Mouse (Mus musculus): ENCODE results near the gene Cyp2d10. TPM values are rescaled to one million over a fixed set of nuclear protein-coding genes. Genes with fewer than 3 reads are reported as not detected.
"Not testable (repeated sequence)": the region's sequence is repeated elsewhere in the genome, so short reads cannot be mapped to it uniquely, and the experiment has no call there.

Gene Cyp2d10
- 0.67 and 1.8 TPM in 2 replicates for polyA plus RNA-seq (2015; fragmentation: Nextera tagmentation; extraction: Ambion mirVana)

DNA sequence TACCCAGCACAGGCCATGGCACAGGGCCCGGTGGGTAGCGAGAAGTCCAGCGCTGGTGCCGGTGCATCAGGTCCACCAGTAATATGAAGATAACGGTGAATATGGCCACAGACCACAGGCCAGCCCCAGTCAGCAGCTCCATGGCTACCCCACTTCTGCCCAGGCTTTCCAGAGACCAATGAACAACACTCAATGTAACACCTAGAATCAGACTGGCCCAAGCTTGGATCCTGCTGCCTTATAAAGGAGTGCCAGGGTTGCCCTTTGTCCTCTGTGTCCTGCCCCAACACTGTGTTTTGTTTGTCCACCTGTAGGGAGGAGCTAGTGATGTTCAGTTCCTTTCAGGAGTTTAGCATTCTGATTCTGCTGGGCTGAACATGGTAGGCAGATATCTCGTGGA, at the start of gene Cyp2d10:
Gene Cyp2d10 (minus strand): TSS at position 215 of the 400 bp plus-strand sequence.
- WGBS = 94% methylated on average over 6 of the region's 6 CpGs
- H3K27ac ChIP-seq (ENCODE audit: low read length) = no peak within 1 kb of the TSS
- no peaks in the 10 kb centered on the region for H3K9me3 ChIP-seq (ENCODE audit: control insufficient read depth, low read length)
- no peaks in the 10 kb centered on the region for H3K27me3 ChIP-seq (replicated peaks; ENCODE audit: control insufficient read depth, insufficient read depth, low read length)
- no peak within 1 kb of the TSS for H3K4me3 ChIP-seq (ENCODE audit: low read length)
- ATAC-seq = no peak
- H3K4me2 ChIP-seq (ENCODE audit: low read depth, low read length) = no peak within 1 kb of the TSS
- H3K36me3 ChIP-seq (ENCODE audit: control insufficient read depth, insufficient read depth, low read length) = no peaks in the 10 kb centered on the region
- no peaks in the 10 kb centered on the region for H3K4me1 ChIP-seq (ENCODE audit: control insufficient read depth, insufficient read depth, low read length)
- no peak within 1 kb of the TSS for H3K9ac ChIP-seq (ENCODE audit: low read depth, low read length)

DNA sequence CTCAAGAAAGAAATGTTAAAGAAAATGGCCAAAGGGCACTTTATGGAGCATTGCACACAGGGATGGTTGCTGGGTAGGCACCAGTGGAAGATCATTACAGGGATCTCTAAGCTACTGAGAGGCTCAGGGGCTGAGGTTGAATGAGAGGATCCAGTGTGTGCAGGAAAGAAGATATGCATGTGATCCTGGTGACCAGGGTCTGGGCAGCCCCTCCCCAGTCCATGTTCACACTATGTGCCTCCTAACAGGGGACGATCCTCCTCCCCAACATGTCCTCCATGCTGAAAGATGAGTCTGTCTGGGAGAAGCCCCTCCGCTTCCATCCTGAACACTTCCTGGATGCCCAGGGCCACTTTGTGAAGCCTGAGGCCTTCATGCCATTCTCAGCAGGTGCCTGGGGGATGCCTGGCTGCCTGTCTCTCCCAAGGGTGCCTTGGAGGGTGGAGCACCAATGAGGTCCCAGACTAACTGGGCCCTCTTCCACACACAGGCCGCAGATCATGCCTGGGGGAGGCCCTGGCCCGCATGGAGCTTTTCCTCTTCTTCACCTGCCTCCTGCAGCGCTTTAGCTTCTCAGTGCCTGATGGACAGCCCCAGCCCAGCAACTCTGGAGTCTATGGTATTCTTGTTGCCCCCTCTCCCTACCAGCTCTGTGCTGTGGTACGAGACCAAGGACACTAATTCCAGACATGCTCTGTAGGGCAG, 49.2 kb upstream of the Cyp2d10 start:
- not testable (repeated sequence) for H3K9ac ChIP-seq (ENCODE audit: low read depth, low read length); H3K9me3 ChIP-seq (ENCODE audit: control insufficient read depth, low read length); ATAC-seq; H3K4me2 ChIP-seq (ENCODE audit: low read depth, low read length); H3K36me3 ChIP-seq (ENCODE audit: control insufficient read depth, insufficient read depth, low read length); H3K4me3 ChIP-seq (ENCODE audit: low read length); H3K27me3 ChIP-seq (replicated peaks; ENCODE audit: control insufficient read depth, insufficient read depth, low read length); H3K27ac ChIP-seq (ENCODE audit: low read length); H3K4me1 ChIP-seq (ENCODE audit: control insufficient read depth, insufficient read depth, low read length)
- WGBS = 85% methylated on average over 6 of the region's 6 CpGs

DNA sequence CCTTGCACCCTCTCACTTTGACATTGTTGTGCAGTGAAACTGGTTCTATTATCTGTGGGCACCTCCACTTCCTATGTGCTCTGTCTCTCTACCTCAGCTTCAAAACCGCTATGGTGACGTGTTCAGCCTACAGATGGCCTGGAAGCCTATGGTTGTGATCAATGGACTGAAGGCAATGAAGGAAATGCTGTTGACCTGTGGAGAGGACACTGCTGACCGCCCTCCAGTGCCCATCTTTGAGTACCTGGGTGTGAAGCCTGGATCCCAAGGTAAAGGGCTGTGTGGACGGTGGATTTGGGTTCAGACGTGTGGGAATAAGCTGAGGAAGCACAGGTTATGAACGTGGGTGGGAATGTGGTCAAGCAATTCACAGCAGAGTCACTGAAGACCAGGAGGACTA, 46.5 kb upstream of the Cyp2d10 start:
- 83% methylated on average over 6 of the region's 6 CpGs for WGBS
- H3K4me3 ChIP-seq (ENCODE audit: low read length); H3K27ac ChIP-seq (ENCODE audit: low read length); H3K9me3 ChIP-seq (ENCODE audit: control insufficient read depth, low read length); ATAC-seq; H3K9ac ChIP-seq (ENCODE audit: low read depth, low read length); H3K36me3 ChIP-seq (ENCODE audit: control insufficient read depth, insufficient read depth, low read length); H3K4me1 ChIP-seq (ENCODE audit: control insufficient read depth, insufficient read depth, low read length); H3K4me2 ChIP-seq (ENCODE audit: low read depth, low read length); H3K27me3 ChIP-seq (replicated peaks; ENCODE audit: control insufficient read depth, insufficient read depth, low read length): not testable (repeated sequence)

DNA sequence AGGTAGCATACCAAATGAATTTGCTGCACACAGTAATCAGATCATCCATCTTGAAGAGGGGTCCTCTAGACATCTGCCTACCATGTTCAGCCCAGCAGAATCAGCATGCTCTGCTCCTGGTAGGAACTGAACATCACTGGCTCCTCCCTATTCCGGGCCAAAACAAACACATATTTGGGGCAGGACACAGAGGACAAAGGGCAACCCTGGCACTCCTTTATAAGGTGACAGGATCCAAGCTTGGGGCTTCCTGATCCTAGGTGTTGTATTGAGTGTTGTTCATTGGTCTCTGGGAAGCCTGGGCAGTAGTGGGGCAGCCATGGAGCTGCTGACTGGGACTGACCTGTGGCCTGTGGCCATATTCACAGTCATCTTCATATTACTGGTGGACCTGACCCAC, 45.1 kb upstream of the Cyp2d10 start:
- not testable (repeated sequence) for H3K9me3 ChIP-seq (ENCODE audit: control insufficient read depth, low read length); H3K27ac ChIP-seq (ENCODE audit: low read length); H3K4me2 ChIP-seq (ENCODE audit: low read depth, low read length); H3K27me3 ChIP-seq (replicated peaks; ENCODE audit: control insufficient read depth, insufficient read depth, low read length); H3K9ac ChIP-seq (ENCODE audit: low read depth, low read length); ATAC-seq; H3K4me3 ChIP-seq (ENCODE audit: low read length); H3K4me1 ChIP-seq (ENCODE audit: control insufficient read depth, insufficient read depth, low read length); H3K36me3 ChIP-seq (ENCODE audit: control insufficient read depth, insufficient read depth, low read length)
- WGBS = 77% methylated on average over 1 of the region's 1 CpGs

- H3K27ac ChIP-seq (ENCODE audit: low read length); H3K4me2 ChIP-seq (ENCODE audit: low read depth, low read length); H3K4me3 ChIP-seq (ENCODE audit: low read length); H3K9ac ChIP-seq (ENCODE audit: low read depth, low read length); H3K27me3 ChIP-seq (replicated peaks; ENCODE audit: control insufficient read depth, insufficient read depth, low read length); H3K36me3 ChIP-seq (ENCODE audit: control insufficient read depth, insufficient read depth, low read length); H3K9me3 ChIP-seq (ENCODE audit: control insufficient read depth, low read length); H3K4me1 ChIP-seq (ENCODE audit: control insufficient read depth, insufficient read depth, low read length): not testable (repeated sequence)
- peak; percentile 70; the same call in 1 of the 2 replicates for ATAC-seq
- WGBS = 59% methylated on average over 2 of the region's 2 CpGs
These were observed 43.0 kb upstream of the Cyp2d10 start for GRCm38 (mm10) chr15:82450045-82450444.

DNA sequence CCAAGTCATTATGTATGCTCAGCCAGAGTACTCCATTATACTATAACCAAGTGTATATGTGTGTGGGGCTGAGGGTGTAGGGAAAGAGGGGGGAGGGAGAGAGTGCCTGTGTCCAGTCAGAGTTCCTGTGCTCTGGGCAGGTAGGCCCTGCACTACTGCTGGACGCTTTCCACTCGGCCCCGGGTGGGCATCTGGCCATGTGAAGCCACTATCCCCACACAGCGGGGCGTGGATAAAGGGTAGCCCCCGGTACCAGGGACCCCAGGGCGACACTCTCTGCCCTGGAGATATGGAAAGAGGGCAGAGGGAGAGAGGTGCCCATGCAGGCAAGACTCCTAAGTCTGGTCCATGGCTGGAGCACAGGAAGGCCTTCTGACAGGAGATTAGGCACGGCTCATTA, 38.2 kb upstream of the Cyp2d10 start:
- H3K27me3 ChIP-seq (replicated peaks; ENCODE audit: control insufficient read depth, insufficient read depth, low read length) = no peaks in the 10 kb centered on the region

GRCm38 (mm10) chr15:82443658-82444057, 36.7 kb upstream of the Cyp2d10 start:
- Histone ChIP-seq H3K9ac (ENCODE audit: low read depth, low read length) (no peak overlapping the region), H3K9me3 (ENCODE audit: control insufficient read depth, low read length) (no peaks in the 10 kb centered on the region), H3K27me3 (replicated peaks; ENCODE audit: control insufficient read depth, insufficient read depth, low read length) (no peaks in the 10 kb centered on the region), H3K4me2 (ENCODE audit: low read depth, low read length) (no peak overlapping the region), H3K36me3 (ENCODE audit: control insufficient read depth, insufficient read depth, low read length) (no peaks in the 10 kb centered on the region), H3K4me3 (ENCODE audit: low read length) (no peak overlapping the region), H3K4me1 (ENCODE audit: control insufficient read depth, insufficient read depth, low read length) (no peaks in the 10 kb centered on the region), H3K27ac (ENCODE audit: low read length) (no peak overlapping the region)
- 87% methylated on average over 3 of the region's 3 CpGs for WGBS
- no peak for ATAC-seq

More for the DNA sequence above, 38.2 kb upstream of the Cyp2d10 start:
- Histone ChIP-seq H3K4me1 (ENCODE audit: control insufficient read depth, insufficient read depth, low read length) (no peaks in the 10 kb centered on the region), H3K4me3 (ENCODE audit: low read length) (no peak overlapping the region), H3K4me2 (ENCODE audit: low read depth, low read length) (no peak overlapping the region), H3K9me3 (ENCODE audit: control insufficient read depth, low read length) (no peaks in the 10 kb centered on the region), H3K9ac (ENCODE audit: low read depth, low read length) (no peak overlapping the region), H3K36me3 (ENCODE audit: control insufficient read depth, insufficient read depth, low read length) (no peaks in the 10 kb centered on the region), H3K27ac (ENCODE audit: low read length) (no peak overlapping the region)
- WGBS = 89% methylated on average over 8 of the region's 8 CpGs
- ATAC-seq = no peak

- Histone ChIP-seq H3K9ac (ENCODE audit: low read depth, low read length) (no peak overlapping the region), H3K27ac (ENCODE audit: low read length) (no peak overlapping the region), H3K4me1 (ENCODE audit: control insufficient read depth, insufficient read depth, low read length) (no peaks in the 10 kb centered on the region), H3K27me3 (replicated peaks; ENCODE audit: control insufficient read depth, insufficient read depth, low read length) (no peaks in the 10 kb centered on the region), H3K9me3 (ENCODE audit: control insufficient read depth, low read length) (peaks cover 6% of the 10 kb centered on the region; the same call in 1 of the 2 replicates), H3K4me2 (ENCODE audit: low read depth, low read length) (no peak overlapping the region), H3K36me3 (ENCODE audit: control insufficient read depth, insufficient read depth, low read length) (no peaks in the 10 kb centered on the region), H3K4me3 (ENCODE audit: low read length) (no peak overlapping the region)
- 57% methylated on average over 5 of the region's 5 CpGs for WGBS
- ATAC-seq = no peak
These were observed 31.1 kb upstream of the Cyp2d10 start for GRCm38 (mm10) chr15:82437975-82438617.

DNA sequence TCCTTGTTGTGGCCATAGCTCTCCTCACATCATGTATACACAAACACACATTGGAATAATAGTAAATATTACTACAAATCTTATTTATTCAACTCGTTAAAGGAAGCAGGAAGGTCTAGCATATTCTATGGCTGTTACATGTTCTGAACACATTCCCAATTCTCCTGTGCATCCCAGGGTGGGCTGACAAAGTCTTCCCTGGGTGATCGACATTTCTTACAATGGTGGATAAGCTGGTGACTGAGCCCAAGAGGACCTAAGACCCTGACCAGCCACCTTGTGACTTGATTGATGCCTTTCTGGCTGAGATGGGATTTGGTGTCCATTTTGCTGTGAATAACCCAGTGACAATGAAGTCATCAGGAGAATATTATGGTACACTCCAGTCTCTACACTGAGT, 28.6 kb upstream of the Cyp2d10 start:
- 88% methylated on average over 2 of the region's 2 CpGs for WGBS

More for the DNA sequence above, 28.6 kb upstream of the Cyp2d10 start:
- Histone ChIP-seq H3K9me3 (ENCODE audit: control insufficient read depth, low read length) (peaks cover 6% of the 10 kb centered on the region), H3K4me3 (ENCODE audit: low read length) (no peak overlapping the region), H3K4me2 (ENCODE audit: low read depth, low read length) (no peak overlapping the region), H3K27me3 (replicated peaks; ENCODE audit: control insufficient read depth, insufficient read depth, low read length) (no peaks in the 10 kb centered on the region), H3K36me3 (ENCODE audit: control insufficient read depth, insufficient read depth, low read length) (no peaks in the 10 kb centered on the region), H3K9ac (ENCODE audit: low read depth, low read length) (no peak overlapping the region), H3K4me1 (ENCODE audit: control insufficient read depth, insufficient read depth, low read length) (no peaks in the 10 kb centered on the region), H3K27ac (ENCODE audit: low read length) (no peak overlapping the region)
- ATAC-seq = no peak

All from intestine, embryonic 16.5 days (tissue).